Mouse (Mus musculus): ENCODE measurements around the gene Ip6k2. TPM values are rescaled to one million over a fixed set of nuclear protein-coding genes. Genes with fewer than 3 reads are reported as not detected.

Gene Ip6k2
- polyA plus RNA-seq, 1 experiment, result 53.8 TPM

DNA sequence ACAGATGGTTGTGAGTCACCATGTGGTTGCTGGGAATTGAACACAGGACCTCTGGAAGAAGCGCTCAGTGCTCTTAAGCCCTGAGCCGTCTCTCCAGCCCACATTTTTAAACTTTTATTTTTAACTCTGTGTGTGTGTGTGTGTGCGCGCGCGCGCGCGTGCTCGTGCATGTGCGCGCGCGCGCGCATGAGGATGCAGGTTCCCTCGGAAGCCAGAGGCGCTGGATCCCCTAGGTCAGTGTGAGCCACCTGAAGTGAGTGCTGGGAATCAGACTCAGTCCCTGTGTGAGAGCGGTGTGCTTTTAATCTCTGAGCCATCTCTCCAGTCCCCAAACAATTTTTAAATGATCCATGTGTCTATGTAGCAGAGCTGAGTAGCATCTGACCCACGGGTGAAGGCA, 24.5 kb upstream of the Ip6k2 start:
- Histone ChIP-seq H3K27ac (ENCODE audit: insufficient read depth, low read depth, low read length) (no peak overlapping the region), H3K4me1 (ENCODE audit: control insufficient read depth, insufficient read depth, insufficient read length, low read length) (no peaks in the 10 kb centered on the region), H3K36me3 (ENCODE audit: control insufficient read depth, insufficient read depth, low read length) (no peaks in the 10 kb centered on the region), H3K27me3 (ENCODE audit: control insufficient read depth, insufficient read depth, low read length) (no peaks in the 10 kb centered on the region), H3K4me3 (ENCODE audit: low read depth, low read length) (no peak overlapping the region)
- TF ChIP-seq POLR2A (IDR thresholded peaks at IDR 0.05; ENCODE audit: low read depth, low read length) (no peak), CTCF (IDR thresholded peaks at IDR 0.05; ENCODE audit: extremely low read depth, insufficient read length, insufficient replicate concordance, low read depth, low read length) (no peak)
- 97% methylated on average over 20 of the region's 20 CpGs for WGBS

DNA sequence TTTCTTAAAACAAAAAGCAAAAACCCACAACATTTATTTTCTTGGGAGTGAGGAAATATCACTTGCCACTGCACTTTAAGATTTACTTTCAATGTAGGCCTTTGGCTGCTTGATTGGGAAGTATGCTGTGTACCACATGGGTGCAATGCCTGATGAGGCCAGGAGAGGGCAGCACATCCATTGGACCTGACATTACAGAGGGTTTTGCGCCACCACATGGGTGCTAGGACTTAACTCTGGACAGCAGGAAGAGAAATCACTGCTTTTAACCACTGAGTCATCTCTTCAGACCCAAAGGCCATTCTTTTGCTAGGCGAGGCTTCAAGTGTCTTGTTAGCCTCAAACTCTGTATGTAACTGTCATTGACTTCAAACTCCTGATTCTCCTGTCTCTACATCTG, 23.8 kb upstream of the Ip6k2 start:
- H3K36me3 ChIP-seq (ENCODE audit: control insufficient read depth, insufficient read depth, low read length), result no peaks in the 10 kb centered on the region
- WGBS, result 76% methylated on average over 2 of the region's 2 CpGs
- TF ChIP-seq POLR2A (IDR thresholded peaks at IDR 0.05; ENCODE audit: low read depth, low read length), result no peak
- TF ChIP-seq CTCF (IDR thresholded peaks at IDR 0.05; ENCODE audit: extremely low read depth, insufficient read length, insufficient replicate concordance, low read depth, low read length), result peak; percentile 78; the same call in 1 of the 2 replicates
- H3K4me3 ChIP-seq (ENCODE audit: low read depth, low read length), result no peak overlapping the region
- no peaks in the 10 kb centered on the region for H3K27me3 ChIP-seq (ENCODE audit: control insufficient read depth, insufficient read depth, low read length)
- no peaks in the 10 kb centered on the region for H3K4me1 ChIP-seq (ENCODE audit: control insufficient read depth, insufficient read depth, insufficient read length, low read length)
- no peak overlapping the region for H3K27ac ChIP-seq (ENCODE audit: insufficient read depth, low read depth, low read length)

DNA sequence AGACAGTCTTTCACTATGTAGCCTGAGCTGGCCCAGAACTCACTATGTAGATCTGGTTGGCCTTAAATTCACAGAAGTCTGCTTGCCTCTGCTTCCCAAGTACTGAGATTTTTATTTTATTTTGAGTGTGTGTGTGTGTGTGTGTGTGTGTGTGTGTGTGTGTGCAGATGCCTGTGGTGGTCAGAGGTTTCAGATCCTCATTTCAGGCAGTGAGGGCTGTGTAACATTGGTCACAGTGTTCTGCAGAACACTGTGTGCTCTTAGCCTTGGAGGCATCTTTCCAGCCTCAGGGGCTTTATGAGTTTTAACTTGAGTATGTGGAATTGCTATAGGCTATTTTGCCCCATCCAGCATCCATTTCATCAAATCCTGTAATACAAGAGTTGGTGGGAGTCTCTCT, 22.0 kb upstream of the Ip6k2 start:
- no peaks in the 10 kb centered on the region for H3K27me3 ChIP-seq (ENCODE audit: control insufficient read depth, insufficient read depth, low read length)
- TF ChIP-seq POLR2A (IDR thresholded peaks at IDR 0.05; ENCODE audit: low read depth, low read length) (no peak), CTCF (IDR thresholded peaks at IDR 0.05; ENCODE audit: extremely low read depth, insufficient read length, insufficient replicate concordance, low read depth, low read length) (no peak)
- no peak overlapping the region for H3K27ac ChIP-seq (ENCODE audit: insufficient read depth, low read depth, low read length)
- no peaks in the 10 kb centered on the region for H3K4me1 ChIP-seq (ENCODE audit: control insufficient read depth, insufficient read depth, insufficient read length, low read length)
- no peak overlapping the region for H3K4me3 ChIP-seq (ENCODE audit: low read depth, low read length)
- H3K36me3 ChIP-seq (ENCODE audit: control insufficient read depth, insufficient read depth, low read length), result no peaks in the 10 kb centered on the region

DNA sequence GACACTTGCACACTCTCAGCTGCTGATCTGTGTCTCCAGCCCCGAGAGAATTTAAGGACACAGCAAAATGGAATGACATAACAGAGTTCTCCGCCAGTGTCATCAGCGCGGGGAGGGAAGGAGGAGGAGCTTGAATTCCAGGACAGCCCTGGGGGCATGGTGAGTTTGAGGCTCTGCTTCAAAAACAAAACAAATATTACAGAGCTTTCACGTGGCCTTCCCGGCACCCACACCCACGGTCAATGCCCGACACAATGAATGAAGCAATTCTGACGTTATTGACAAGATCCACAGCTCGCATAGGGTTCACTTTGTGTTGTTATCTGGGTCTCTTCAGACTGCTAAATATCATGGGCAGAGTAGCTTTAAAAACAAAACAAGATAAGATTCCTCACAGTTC, 18.6 kb upstream of the Ip6k2 start:
- H3K4me1 ChIP-seq (ENCODE audit: control insufficient read depth, insufficient read depth, insufficient read length, low read length), result no peaks in the 10 kb centered on the region
- no peak overlapping the region for H3K27ac ChIP-seq (ENCODE audit: insufficient read depth, low read depth, low read length)
- H3K27me3 ChIP-seq (ENCODE audit: control insufficient read depth, insufficient read depth, low read length), result no peaks in the 10 kb centered on the region
- H3K36me3 ChIP-seq (ENCODE audit: control insufficient read depth, insufficient read depth, low read length), result no peaks in the 10 kb centered on the region
- WGBS, result 55% methylated on average over 10 of the region's 10 CpGs
- H3K4me3 ChIP-seq (ENCODE audit: low read depth, low read length), result no peak overlapping the region
- TF ChIP-seq POLR2A (IDR thresholded peaks at IDR 0.05; ENCODE audit: low read depth, low read length) (no peak), CTCF (IDR thresholded peaks at IDR 0.05; ENCODE audit: extremely low read depth, insufficient read length, insufficient replicate concordance, low read depth, low read length) (no peak)

DNA sequence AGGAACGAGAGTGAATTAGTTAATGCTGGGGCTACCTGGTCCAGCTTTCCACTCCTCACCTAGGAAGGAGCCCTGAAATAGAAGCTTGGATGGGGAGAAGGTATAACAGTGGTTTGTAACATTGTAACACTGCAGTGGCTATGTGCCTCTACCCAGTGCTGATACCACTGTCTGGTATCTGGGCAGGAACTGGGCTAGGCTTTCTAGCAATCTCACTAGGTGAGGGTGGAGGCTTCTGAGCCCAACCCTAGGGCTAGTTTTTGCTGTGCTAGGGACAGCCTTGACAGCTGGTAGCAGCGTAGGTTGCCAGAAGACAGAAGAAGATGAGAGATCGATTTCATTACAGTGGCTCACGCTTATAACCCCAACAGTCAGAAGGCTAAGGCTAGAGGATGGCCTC, 7.0 kb upstream of the Ip6k2 start:
- TF ChIP-seq CTCF (IDR thresholded peaks at IDR 0.05; ENCODE audit: extremely low read depth, insufficient read length, insufficient replicate concordance, low read depth, low read length), result no peak
- no peak for TF ChIP-seq POLR2A (IDR thresholded peaks at IDR 0.05; ENCODE audit: low read depth, low read length)
- no peaks in the 10 kb centered on the region for H3K27me3 ChIP-seq (ENCODE audit: control insufficient read depth, insufficient read depth, low read length)
- H3K4me3 ChIP-seq (ENCODE audit: low read depth, low read length), result no peak overlapping the region
- H3K27ac ChIP-seq (ENCODE audit: insufficient read depth, low read depth, low read length), result no peak overlapping the region
- peaks cover 2% of the 10 kb centered on the region; the same call in 1 of the 2 replicates for H3K4me1 ChIP-seq (ENCODE audit: control insufficient read depth, insufficient read depth, insufficient read length, low read length)
- WGBS, result 84% methylated on average over 4 of the region's 4 CpGs
- H3K36me3 ChIP-seq (ENCODE audit: control insufficient read depth, insufficient read depth, low read length), result no peaks in the 10 kb centered on the region

DNA sequence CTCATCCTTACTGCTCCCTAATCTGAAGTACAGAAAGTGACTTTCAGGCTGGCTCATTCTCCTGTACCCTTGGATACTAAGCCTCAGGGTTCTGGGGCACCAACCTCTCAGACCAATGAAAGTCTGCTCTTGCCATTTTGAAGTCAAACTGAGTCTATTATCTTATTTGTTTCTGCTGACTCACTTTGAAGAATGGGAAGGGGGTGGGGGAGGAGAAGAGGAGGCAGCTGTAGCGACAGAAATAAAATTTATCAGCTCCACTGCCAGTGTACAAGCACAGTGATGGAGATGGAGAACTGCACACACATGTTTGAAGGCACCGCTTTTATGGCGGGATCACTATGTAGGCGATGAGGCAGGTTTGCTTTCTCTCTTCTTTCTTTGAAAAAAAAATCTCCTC, 6.3 kb upstream of the Ip6k2 start:
- H3K4me1 ChIP-seq (ENCODE audit: control insufficient read depth, insufficient read depth, insufficient read length, low read length), result peaks cover 8% of the 10 kb centered on the region; the same call in 1 of the 2 replicates
- WGBS, result 88% methylated on average over 4 of the region's 4 CpGs
- no peak for TF ChIP-seq POLR2A (IDR thresholded peaks at IDR 0.05; ENCODE audit: low read depth, low read length)
- no peak for TF ChIP-seq CTCF (IDR thresholded peaks at IDR 0.05; ENCODE audit: extremely low read depth, insufficient read length, insufficient replicate concordance, low read depth, low read length)
- H3K4me3 ChIP-seq (ENCODE audit: low read depth, low read length), result no peak overlapping the region
- H3K27me3 ChIP-seq (ENCODE audit: control insufficient read depth, insufficient read depth, low read length), result no peaks in the 10 kb centered on the region
- H3K36me3 ChIP-seq (ENCODE audit: control insufficient read depth, insufficient read depth, low read length), result no peaks in the 10 kb centered on the region
- no peak overlapping the region for H3K27ac ChIP-seq (ENCODE audit: insufficient read depth, low read depth, low read length)

DNA sequence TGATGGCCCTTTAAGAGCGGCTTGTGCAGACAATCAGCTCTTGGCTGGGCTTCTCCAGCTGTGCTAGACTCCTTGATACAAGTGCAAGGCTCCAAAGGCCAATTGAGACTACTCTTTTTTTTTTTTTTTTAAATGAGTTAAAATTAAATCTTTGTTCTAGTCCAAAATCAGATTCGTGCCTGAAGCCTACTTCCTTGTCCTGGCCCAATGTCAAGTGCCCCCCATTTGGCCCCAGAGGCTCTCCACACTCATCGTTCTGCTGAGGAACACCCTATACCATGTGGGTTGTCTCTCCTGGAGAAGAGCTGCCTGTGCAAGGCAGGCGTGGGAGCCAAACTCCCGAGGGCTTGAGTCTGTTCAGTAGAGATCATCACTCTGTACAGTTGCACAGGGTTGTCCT, 2.6 kb upstream of the Ip6k2 start:
- Histone ChIP-seq H3K4me1 (ENCODE audit: control insufficient read depth, insufficient read depth, insufficient read length, low read length) (peaks cover 16% of the 10 kb centered on the region; the same call in 1 of the 2 replicates), H3K4me3 (ENCODE audit: low read depth, low read length) (no peak overlapping the region), H3K36me3 (ENCODE audit: control insufficient read depth, insufficient read depth, low read length) (no peaks in the 10 kb centered on the region), H3K27me3 (ENCODE audit: control insufficient read depth, insufficient read depth, low read length) (no peaks in the 10 kb centered on the region; the same call in 1 of the 2 replicates), H3K27ac (ENCODE audit: insufficient read depth, low read depth, low read length) (no peak overlapping the region)
- TF ChIP-seq POLR2A (IDR thresholded peaks at IDR 0.05; ENCODE audit: low read depth, low read length) (no peak), CTCF (IDR thresholded peaks at IDR 0.05; ENCODE audit: extremely low read depth, insufficient read length, insufficient replicate concordance, low read depth, low read length) (no peak)
- WGBS, result 21% methylated on average over 5 of the region's 5 CpGs

All from small intestine, adult 2 months (tissue).